Mouse (Mus musculus) spleen, adult 2 months (tissue): ENCODE results near the gene Tspan10.

Experiments
- CTCF ChIP-seq: fragments of 200-500 bp; IDR thresholded peaks from 2 replicates; pipeline ENCODE4 v1.5.1; 2011; ENCODE audit warnings: mild to moderate bottlenecking, inconsistent platforms; ENCODE audit not compliant: insufficient read depth, insufficient read length, insufficient replicate concordance; ENCODE audit errors: extremely low read depth
- POLR2A ChIP-seq: fragments of 200-500 bp; IDR thresholded peaks from 2 replicates; pipeline ENCODE4 v1.6.1; 2011; ENCODE audit warnings: low read depth, low read length, inconsistent platforms

GRCm38 (mm10) chr11:120492878-120493203, 50.4 kb downstream of the Tspan10 start:
- TF ChIP-seq POLR2A (no peak), CTCF (no peak)
